In the genomic region with DNA sequence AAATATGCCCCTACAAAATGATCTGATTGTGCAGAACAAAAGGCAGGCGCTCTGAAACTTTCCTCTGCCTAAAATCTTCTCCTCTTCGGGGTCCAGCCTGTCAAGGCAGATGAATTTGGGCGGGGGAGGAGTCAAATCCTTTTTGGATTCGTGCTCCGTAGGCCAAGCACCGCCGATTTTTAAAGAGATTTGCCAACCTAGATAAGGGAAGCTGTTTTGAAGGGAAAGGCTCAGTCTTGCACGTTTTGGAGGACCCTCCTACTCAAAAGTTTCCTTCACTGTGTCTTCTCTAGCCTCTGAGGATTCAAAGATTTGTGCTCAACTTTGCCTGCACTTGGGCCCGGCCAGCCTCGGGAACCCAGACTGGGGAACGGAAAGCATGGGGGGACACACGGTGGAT, we compare ENCODE assay signal across 9 mouse cellular contexts. TPM values are rescaled to one million over a fixed set of nuclear protein-coding genes. Genes with fewer than 3 reads are reported as not detected.
A peak's percentile ranks its signal among the peaks of the same experiment; 100 is the strongest.
DNase-seq lines count a peak whose midpoint lies in the region; ATAC-seq and TF ChIP-seq lines count a peak whose summit lies in the region.
"Had no signal": no experiment of that assay in that cellular context is flagged by ENCODE, and none has a peak within 500 bp of the region (broad histone marks: within the 10 kb centered on the region; RNA-seq: fewer than 3 reads in every experiment).

No protein-coding gene starts in this region.

- no peak for TF ChIP-seq EP300 in stomach, postnatal 0 days (optimal IDR thresholded peaks at IDR 0.05)

- peaks cover 37% of the 10 kb centered on the region for H3K27me3 ChIP-seq in liver, embryonic 13.5 days
- no peaks in the 10 kb centered on the region for H3K27me3 ChIP-seq in stomach, postnatal 0 days (ENCODE audit: control insufficient read depth, insufficient read depth, low read length)

- no peaks in the 10 kb centered on the region for H3K9me3 ChIP-seq in liver, embryonic 13.5 days (replicated peaks)
- H3K9me3 ChIP-seq in stomach, postnatal 0 days (ENCODE audit: control insufficient read depth, low read length): no peaks in the 10 kb centered on the region

- H3K9ac ChIP-seq in liver, embryonic 13.5 days: peak overlapping the region; percentile 59
- H3K9ac ChIP-seq in stomach, postnatal 0 days (ENCODE audit: low read length): peak overlapping the region; percentile 51; the same call in 1 of the 2 replicates

- no peak for ATAC-seq in liver, embryonic 13.5 days (ENCODE audit: low read depth)
- ATAC-seq in stomach, postnatal 0 days (ENCODE audit: low FRiP score, low TSS enrichment): no peak

- DNase-seq in embryo, embryonic 11 days: peak; percentile 46
- no peak for DNase-seq in embryo, embryonic 10 days (ENCODE audit: low spot score)
- DNase-seq in thymus, postnatal 4 days: peak; percentile 3
- DNase-seq in thymus, postnatal 14 days: no peak
- no peak for DNase-seq in liver, embryonic 13.5 days
- DNase-seq in stomach, postnatal 0 days (ENCODE audit: low spot score): no peak
- DNase-seq in left cerebral cortex, postnatal 25 days (ENCODE audit: low spot score in 2 of 2): no peak
- DNase-seq in layer of hippocampus, postnatal 36 days: no peak

- no peak overlapping the region for H3K27ac ChIP-seq in liver, embryonic 13.5 days
- peak overlapping the region; percentile 53 for H3K27ac ChIP-seq in stomach, postnatal 0 days (replicated peaks)

- peak overlapping the region; percentile 57 for H3K4me2 ChIP-seq in liver, embryonic 13.5 days
- peak overlapping the region; percentile 71 for H3K4me2 ChIP-seq in stomach, postnatal 0 days (replicated peaks; ENCODE audit: low read depth)

- H3K4me1 ChIP-seq in liver, embryonic 13.5 days (replicated peaks): 0 out of 2 replicates have a peak, but pooled peaks cover 3% of the 10 kb centered on the region
- H3K4me1 ChIP-seq in stomach, postnatal 0 days (replicated peaks; ENCODE audit: control insufficient read depth, insufficient read depth): no peaks in the 10 kb centered on the region

- peak overlapping the region; percentile 51 for H3K4me3 ChIP-seq in liver, embryonic 13.5 days (replicated peaks)
- H3K4me3 ChIP-seq in stomach, postnatal 0 days (ENCODE audit: low read depth, low read length): peak overlapping the region; percentile 44

- H3K36me3 ChIP-seq in liver, embryonic 13.5 days: no peaks in the 10 kb centered on the region
- H3K36me3 ChIP-seq in stomach, postnatal 0 days (ENCODE audit: control insufficient read depth, insufficient read depth, low read length): no peaks in the 10 kb centered on the region

- WGBS in liver, embryonic 13.5 days (ENCODE audit: insufficient replicate concordance): 12% methylated on average over 12 of the region's 12 CpGs
- 19% methylated on average over 12 of the region's 12 CpGs for WGBS in stomach, postnatal 0 days

- intact Hi-C loops in left cerebral cortex, postnatal 25 days (cut with DNase I): no loop called here

- no peak for TF ChIP-seq CTCF in stomach, postnatal 0 days (IDR thresholded peaks at IDR 0.05; ENCODE audit: low read depth)

RNA-seq across cellular contexts. Expression of gene Gpc3, which starts 0.9 kb away (rescaled TPM):
- 231 and 286 TPM in 2 replicates for polyA plus RNA-seq in liver, embryonic 13.5 days (2015; fragmentation: Nextera tagmentation; extraction: Ambion mirVana)
- polyA plus RNA-seq in stomach, postnatal 0 days (2015; fragmentation: Nextera tagmentation; extraction: Ambion mirVana): 238 and 253 TPM in 2 replicates
- total RNA-seq in left cerebral cortex, postnatal 25 days (2021): 1 to 10 TPM; 6.0 to 6.9 TPM
- 1 to 10 TPM; 5.7 to 6.2 TPM for total RNA-seq in layer of hippocampus, postnatal 36 days (2021)
- polyA plus RNA-seq: C2C12 had no signal

Comparison
In these comparisons a context has a peak if more than half of its experiments do, and no peak if none do; other contexts are left out.
1. DNase-seq: peak in embryo, embryonic 11 days (single experiment) and thymus, postnatal 4 days (single experiment); none in embryo, embryonic 10 days (single experiment), thymus, postnatal 14 days (single experiment), liver, embryonic 13.5 days (single experiment), stomach, postnatal 0 days (single experiment), left cerebral cortex, postnatal 25 days (0 of 2) and layer of hippocampus, postnatal 36 days (0 of 2).